Mouse (Mus musculus) CH12.LX (cell line): ENCODE data around the gene Lrp5. TPM values are rescaled to one million over a fixed set of nuclear protein-coding genes. Genes with fewer than 3 reads are reported as not detected.

Experiments
- DNase-seq: peaks from one replicate; pipeline ENCODE4 v3.0.0-alpha.2; 2013; ENCODE audit errors: extremely low read depth
- H3K27ac ChIP-seq: 2 replicates; pipeline ENCODE4 v1.5.1; 2012; ENCODE audit warnings: low read depth, mild to moderate bottlenecking, control low read depth, moderate library complexity; ENCODE audit not compliant: insufficient read depth
- H3K27me3 ChIP-seq: replicated peaks from 2 replicates; pipeline ENCODE3; 2012; ENCODE audit warnings: inconsistent platforms
- H3K36me3 ChIP-seq, 2 experiments: replicated peaks in 1 of 2; 2 replicates each; pipeline versions ENCODE3 to v1.6.1; 2012; ENCODE audit warnings: inconsistent platforms in 1 of 2, low read length in 1 of 2, mild to moderate bottlenecking in 1 of 2, mixed read lengths in 1 of 2, moderate library complexity in 1 of 2; ENCODE audit not compliant: control insufficient read depth in 1 of 2, insufficient read depth in 1 of 2
- H3K4me1 ChIP-seq, 2 experiments: 2 replicates each; pipeline ENCODE4 v1.6.1; 2012; ENCODE audit warnings: inconsistent platforms in 1 of 2, moderate library complexity in 1 of 2; ENCODE audit not compliant: insufficient read depth in 2 of 2, control insufficient read depth in 1 of 2
- H3K4me2 ChIP-seq: 2 replicates; pipeline ENCODE4 v1.6.1; 2012; ENCODE audit warnings: low read depth, mild to moderate bottlenecking, control low read depth; ENCODE audit not compliant: poor library complexity, insufficient read depth, severe bottlenecking
- H3K4me3 ChIP-seq, 3 experiments: fragments of 150-350 bp in 1 of 3; sonication (generic) in 1 of 3; replicated peaks in 1 of 3; 2 replicates each; pipeline versions ENCODE3 to v1.5.1; 2011 to 2012; ENCODE audit warnings: low read depth in 2 of 3, low read length in 2 of 3, mild to moderate bottlenecking in 2 of 3, moderate library complexity in 2 of 3, control low read depth in 1 of 3, improper control_type of control experiment in 1 of 3, inconsistent platforms in 1 of 3, mixed read lengths in 1 of 3; ENCODE audit not compliant: poor library complexity in 1 of 3
- H3K79me2 ChIP-seq: replicated peaks from 2 replicates; pipeline ENCODE4 v1.6.1; 2012; ENCODE audit warnings: mild to moderate bottlenecking, moderate library complexity; ENCODE audit not compliant: control insufficient read depth, poor library complexity, insufficient read depth, severe bottlenecking; ENCODE audit errors: extremely low read depth
- H3K9ac ChIP-seq: 2 replicates; pipeline ENCODE4 v1.6.1; 2012; ENCODE audit warnings: low read depth, mild to moderate bottlenecking, control low read depth, moderate library complexity; ENCODE audit not compliant: insufficient read depth
- H3K9me3 ChIP-seq: replicated peaks from 2 replicates; pipeline ENCODE3; 2012; ENCODE audit warnings: low read length, inconsistent platforms, mixed read lengths
- CHD2 ChIP-seq: IDR thresholded peaks from 2 replicates; pipeline ENCODE4 v1.6.1; 2011; ENCODE audit warnings: low read length, improper control_type of control experiment
- CTCF ChIP-seq, 2 experiments: IDR thresholded peaks in 1 of 2; conservative IDR thresholded peaks in 1 of 2; 2 replicates each; pipeline ENCODE4 v1.5.1; 2011 to 2012; ENCODE audit warnings: low read depth in 2 of 2, low read length in 2 of 2, improper control_type of control experiment in 1 of 2, inconsistent platforms in 1 of 2, mild to moderate bottlenecking in 1 of 2, moderate library complexity in 1 of 2
- ELF1 ChIP-seq: IDR thresholded peaks from 2 replicates; pipeline ENCODE4 v1.6.1; 2014; ENCODE audit warnings: low read depth, mild to moderate bottlenecking, inconsistent platforms, low read length, improper control_type of control experiment
- EP300 ChIP-seq: IDR thresholded peaks from 2 replicates; pipeline ENCODE4 v1.6.1; 2011; ENCODE audit warnings: low read length, improper control_type of control experiment
- ETS1 ChIP-seq: conservative IDR thresholded peaks from 2 replicates; pipeline ENCODE4 v1.6.1; 2012; ENCODE audit warnings: low read depth, mild to moderate bottlenecking, inconsistent platforms, low read length, improper control_type of control experiment, moderate library complexity
- GABPA ChIP-seq: IDR thresholded peaks from 2 replicates; pipeline ENCODE4 v1.6.1; 2012; ENCODE audit warnings: low read depth, low read length, improper control_type of control experiment, inconsistent platforms; ENCODE audit not compliant: insufficient replicate concordance
- JUND ChIP-seq: conservative IDR thresholded peaks from 2 replicates; pipeline ENCODE4 v1.6.1; 2011; ENCODE audit warnings: low read depth, low read length, improper control_type of control experiment
- MAX ChIP-seq: IDR thresholded peaks from 2 replicates; pipeline ENCODE4 v1.6.1; 2011; ENCODE audit warnings: low read length, improper control_type of control experiment
- MAZ ChIP-seq: IDR thresholded peaks from 2 replicates; pipeline ENCODE4 v1.6.1; 2012; ENCODE audit warnings: low read depth, mild to moderate bottlenecking, inconsistent platforms, low read length, improper control_type of control experiment, moderate library complexity
- MYC ChIP-seq: IDR thresholded peaks from 2 replicates; pipeline ENCODE4 v1.6.1; 2011; ENCODE audit warnings: low read depth, mild to moderate bottlenecking, improper control_type of control experiment, low read length
- NELFE ChIP-seq: IDR thresholded peaks from 2 replicates; pipeline ENCODE4 v1.6.1; 2011; ENCODE audit warnings: low read depth, low read length, improper control_type of control experiment
- PAX5 ChIP-seq: IDR thresholded peaks from 2 replicates; pipeline ENCODE4 v1.6.1; 2012; ENCODE audit warnings: low read length, inconsistent platforms, mixed read lengths
- POLR2A ChIP-seq: IDR thresholded peaks from 2 replicates; pipeline ENCODE4 v1.6.1; 2011; ENCODE audit warnings: low read depth, mild to moderate bottlenecking, improper control_type of control experiment, low read length
- POLR2AphosphoS2 ChIP-seq: IDR thresholded peaks from 2 replicates; pipeline ENCODE4 v1.6.1; 2011; ENCODE audit warnings: low read depth, low read length, improper control_type of control experiment
- RAD21 ChIP-seq: IDR thresholded peaks from 2 replicates; pipeline ENCODE4 v1.6.1; 2011; ENCODE audit warnings: low read depth, mild to moderate bottlenecking, low read length, improper control_type of control experiment, moderate library complexity
- SIN3A ChIP-seq: IDR thresholded peaks from 2 replicates; pipeline ENCODE4 v1.6.1; 2012; ENCODE audit warnings: low read length, improper control_type of control experiment, inconsistent platforms
- SMC3 ChIP-seq: IDR thresholded peaks from 2 replicates; pipeline ENCODE4 v1.6.1; 2011; ENCODE audit warnings: low read depth, low read length, improper control_type of control experiment
- TCF12 ChIP-seq: IDR thresholded peaks from 2 replicates; pipeline ENCODE4 v1.6.1; 2014; ENCODE audit warnings: low read depth, mild to moderate bottlenecking, inconsistent platforms, low read length, improper control_type of control experiment
- USF1 ChIP-seq: IDR thresholded peaks from 2 replicates; pipeline ENCODE4 v1.6.1; 2014; ENCODE audit warnings: low read depth, mild to moderate bottlenecking, inconsistent platforms, low read length, improper control_type of control experiment
- USF2 ChIP-seq: conservative IDR thresholded peaks from 2 replicates; pipeline ENCODE4 v1.6.1; 2011; ENCODE audit warnings: low read depth, low read length, improper control_type of control experiment
- ZC3H11A ChIP-seq: IDR thresholded peaks from 2 replicates; pipeline ENCODE4 v1.6.1; 2012; ENCODE audit warnings: low read depth, mild to moderate bottlenecking, inconsistent platforms, low read length, improper control_type of control experiment
- ZKSCAN1 ChIP-seq: IDR thresholded peaks from 2 replicates; pipeline ENCODE4 v1.6.1; 2012; ENCODE audit warnings: low read depth, inconsistent platforms, low read length, improper control_type of control experiment, borderline replicate concordance
- ZMIZ1 ChIP-seq: IDR thresholded peaks from 2 replicates; pipeline ENCODE4 v1.6.1; 2012; ENCODE audit warnings: low read depth, mild to moderate bottlenecking, inconsistent platforms, low read length, improper control_type of control experiment
- ZNF384 ChIP-seq: IDR thresholded peaks from 2 replicates; pipeline ENCODE4 v1.6.1; 2012; ENCODE audit warnings: low read depth, low read length, improper control_type of control experiment, inconsistent platforms
- dilution Hi-C: fragments of 300-500 bp; cut with MboI; formaldehyde crosslinking; loops from 2 replicates; pipeline ENCODE4 v1.14.3; 2020; ENCODE audit warnings: low sequenced_read_pairs; ENCODE audit not compliant: extremely low pct_unique_long_range_greater_than_20kb, extremely low pct_ligation_motif_present
- in situ Hi-C: fragments of 300-500 bp; cut with MboI; formaldehyde crosslinking; loops from 3 replicates; pipeline ENCODE4 v1.14.3; 2019; ENCODE audit warnings: low sequenced_read_pairs, low pct_ligation_motif_present, low pct_unique_long_range_greater_than_20kb, mixed read lengths
- polyA plus RNA-seq: library from polyadenylated mRNA; unstranded; fragments of >175 nt; gene quantifications from 2 replicates; pipeline ENCODE4 v1.2.1, GENCODE M21; 2012; ENCODE audit warnings: low read depth; ENCODE audit not compliant: insufficient read length
- total RNA-seq, 2 experiments: library from RNA; depleted of rRNA; stranded (reverse); fragments of 300-350 nt in 1 of 2; fragments of >200 nt in 1 of 2; gene quantifications; 2 replicates each; pipeline ENCODE4 v1.2.3; 2012 to 2014

The Lrp5 gene
- total and polyA plus RNA-seq, 3 experiments, result 0.13 to 1.4 (median 1.1) TPM

DNA sequence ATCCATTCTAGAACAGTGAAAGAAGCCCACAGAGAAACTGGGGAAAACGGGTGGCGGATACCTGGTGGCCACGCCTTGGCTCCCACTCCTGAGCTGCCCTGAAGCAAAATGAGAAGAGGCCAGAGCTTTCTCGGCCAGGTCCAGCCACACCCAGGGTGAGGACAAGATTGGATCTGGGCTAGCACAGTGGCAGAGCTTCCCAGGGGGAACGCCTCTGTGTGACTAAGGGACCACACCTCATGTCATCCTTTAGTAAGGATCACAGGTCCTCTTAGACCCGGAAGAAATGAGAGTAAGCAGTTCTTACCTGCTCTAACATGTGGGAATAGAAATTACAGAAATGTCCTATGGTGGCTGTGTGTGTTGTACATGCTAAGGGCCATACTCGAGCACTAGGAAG is 61.3 kb downstream of the Lrp5 start:
- Histone ChIP-seq H3K36me3 (no peaks in the 10 kb centered on the region), H3K79me2 (no peaks in the 10 kb centered on the region), H3K27me3 (peaks cover 19% of the 10 kb centered on the region), H3K9me3 (no peaks in the 10 kb centered on the region), H3K4me3 (no peak overlapping the region), H3K4me2 (no peak overlapping the region), H3K27ac (no peak overlapping the region), H3K9ac (no peak overlapping the region)
- in situ Hi-C loops, result no loop called here
- TF ChIP-seq MAZ (no peak), TCF12 (no peak), JUND (no peak), CTCF (conservative IDR thresholded peaks at IDR 0.05 in 1 of 2, IDR thresholded peaks at IDR 0.05 in 1 of 2; ENCODE audit: low read depth in 2 of 2, low read length in 2 of 2) (no peak), ELF1 (no peak), CHD2 (no peak), NELFE (no peak), ZMIZ1 (no peak), PAX5 (no peak), POLR2A (no peak), ZC3H11A (no peak), SIN3A (no peak), ETS1 (no peak), USF1 (no peak), POLR2AphosphoS2 (no peak)
- TF ChIP-seq, all 38 proteins: peak for 0
- dilution Hi-C loops, result no loop called here
- no peak for DNase-seq
- no peaks in the 10 kb centered on the region for H3K4me1 ChIP-seq

DNA sequence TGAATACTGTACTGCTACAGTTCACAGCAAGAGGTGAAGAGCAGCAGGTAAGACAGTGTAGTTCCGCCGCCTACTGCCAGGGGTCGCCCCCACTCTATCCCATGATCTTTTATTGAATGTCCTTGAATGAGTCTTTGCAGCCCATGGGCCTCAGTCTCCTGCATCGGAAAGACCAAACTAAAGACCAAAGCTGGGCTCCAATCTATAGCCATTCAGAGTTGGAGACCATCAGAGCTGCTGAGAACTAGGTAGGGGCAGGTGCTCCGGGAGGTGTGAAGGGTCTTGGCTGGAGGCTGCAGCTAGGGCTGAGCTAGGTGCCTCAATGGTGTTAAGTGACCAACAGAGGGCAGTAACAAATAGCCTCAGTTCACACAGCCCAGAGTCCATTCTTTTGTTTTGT is 62.5 kb downstream of the Lrp5 start:
- H3K36me3 ChIP-seq, result no peaks in the 10 kb centered on the region
- H3K27ac ChIP-seq, result no peak overlapping the region
- no peak overlapping the region for H3K4me2 ChIP-seq
- no peaks in the 10 kb centered on the region for H3K79me2 ChIP-seq
- in situ Hi-C loops, result no loop called here
- DNase-seq, result peak; percentile 39
- dilution Hi-C loops, result no loop called here
- no peak overlapping the region for H3K4me3 ChIP-seq
- no peak overlapping the region for H3K9ac ChIP-seq
- TF ChIP-seq ZKSCAN1 (no peak), SMC3 (peak; percentile 54), PAX5 (no peak), CTCF (conservative IDR thresholded peaks at IDR 0.05 in 1 of 2, IDR thresholded peaks at IDR 0.05 in 1 of 2; ENCODE audit: low read depth in 2 of 2, low read length in 2 of 2) (peak; percentile 76 to 78), USF2 (no peak), MYC (no peak), GABPA (no peak), RAD21 (peak; percentile 61), ETS1 (no peak), POLR2A (no peak), EP300 (no peak), ZNF384 (no peak), CHD2 (no peak), SIN3A (no peak), MAX (no peak), ZMIZ1 (no peak)
- TF ChIP-seq, all 38 proteins: peak for 3
- Histone ChIP-seq H3K9me3 (peaks cover 3% of the 10 kb centered on the region), H3K27me3 (peaks cover 17% of the 10 kb centered on the region), H3K4me1 (no peaks in the 10 kb centered on the region)
